Mouse (Mus musculus) liver, embryonic 14.5 days (tissue): ENCODE results near the gene Cth. TPM values are rescaled to one million over a fixed set of nuclear protein-coding genes. Genes with fewer than 3 reads are reported as not detected.

ENCODE experiments used
- ATAC-seq: fragments of 200-750 bp; cut with Nextera tagmentation; 2 replicates; pipeline ENCODE4 v1.8.0; 2017; ENCODE audit warnings: moderate number of reproducible peaks, mild to moderate bottlenecking, moderate library complexity; ENCODE audit not compliant: insufficient read depth
- DNase-seq, 3 experiments: peaks; one replicate each; pipeline ENCODE4 v3.0.0-alpha.2; 2012 to 2013; ENCODE audit warnings: low read depth in 3 of 3, low spot score in 3 of 3
- H3K27ac ChIP-seq: fragments of 300-500 bp; sonication (generic); 2 replicates; pipeline ENCODE4 v1.5.1; 2014; ENCODE audit warnings: moderate library complexity, mild to moderate bottlenecking, control low read depth, inconsistent platforms
- H3K27me3 ChIP-seq: fragments of 300-500 bp; sonication (generic); 2 replicates; pipeline ENCODE4 v1.6.1; 2014; ENCODE audit warnings: mild to moderate bottlenecking, low read length, moderate library complexity; ENCODE audit not compliant: control insufficient read depth, insufficient read depth
- H3K36me3 ChIP-seq: fragments of 300-500 bp; sonication (generic); replicated peaks from 2 replicates; pipeline ENCODE4 v1.6.1; 2014; ENCODE audit warnings: low read depth; ENCODE audit not compliant: control insufficient read depth, insufficient read depth
- H3K4me1 ChIP-seq, 2 experiments: fragments of 200-500 bp in 1 of 2; fragments of 300-500 bp in 1 of 2; sonication (generic) in 1 of 2; replicated peaks; 2 replicates each; pipeline ENCODE4 v1.6.1; 2012 to 2014; ENCODE audit warnings: antibody characterized with exemption in 1 of 2, inconsistent platforms in 1 of 2, low read length in 1 of 2; ENCODE audit not compliant: control insufficient read depth in 2 of 2, insufficient read depth in 2 of 2
- H3K4me2 ChIP-seq: fragments of 300-500 bp; sonication (generic); 2 replicates; pipeline ENCODE4 v1.6.1; 2014; ENCODE audit warnings: low read depth, mild to moderate bottlenecking, control low read depth, moderate library complexity
- H3K4me3 ChIP-seq, 2 experiments: fragments of 200-500 bp in 1 of 2; fragments of 300-500 bp in 1 of 2; sonication (generic) in 1 of 2; 2 replicates each; pipeline ENCODE4 v1.5.1; 2012 to 2014; ENCODE audit warnings: low read depth in 2 of 2, low read length in 2 of 2, mild to moderate bottlenecking in 2 of 2, control low read depth in 1 of 2, inconsistent platforms in 1 of 2, moderate library complexity in 1 of 2; ENCODE audit not compliant: insufficient read depth in 1 of 2
- H3K9ac ChIP-seq: fragments of 300-500 bp; sonication (generic); replicated peaks from 2 replicates; pipeline ENCODE4 v1.6.1; 2014; ENCODE audit warnings: mild to moderate bottlenecking, control low read depth, moderate library complexity
- H3K9me3 ChIP-seq: fragments of 300-500 bp; sonication (generic); 2 replicates; pipeline ENCODE4 v1.6.1; 2016; ENCODE audit warnings: low read length, mixed read lengths; ENCODE audit not compliant: control insufficient read depth
- CTCF ChIP-seq: IDR thresholded peaks from 2 replicates; pipeline ENCODE4 v1.5.1; 2016; ENCODE audit warnings: antibody characterized with exemption, low read depth, control low read depth
- EP300 ChIP-seq: IDR thresholded peaks from 2 replicates; pipeline ENCODE4 v1.6.1; 2016; ENCODE audit warnings: antibody characterized with exemption, low read depth
- WGBS: fragments of 180-500 bp; shearing (Covaris S2); extraction: QIAGEN DNeasy Blood & Tissue Kit; methylation state at CpG from one replicate; pipeline ENCODE4 v1.1.7; 2014; ENCODE audit not compliant: insufficient replicate concordance; 5-methylcytosine and 5-hydroxymethylcytosine counted together
- polyA plus RNA-seq, 2 experiments: library from polyadenylated mRNA; depleted of rRNA in 1 of 2; stranded (reverse) in 1 of 2; unstranded in 1 of 2; fragments of >200 nt; fragmentation: Nextera tagmentation in 1 of 2; extraction: Ambion mirVana in 1 of 2; gene quantifications; 2 replicates each; pipeline versions ENCODE4 v1.2.1 to v1.2.3; 2012 to 2014

The Cth gene
- polyA plus RNA-seq (2012; rRNA removed) (23.7 and 25.3 TPM in 2 replicates), polyA plus RNA-seq (2014; fragmentation: Nextera tagmentation; extraction: Ambion mirVana) (30.5 and 32.6 TPM in 2 replicates)

DNA sequence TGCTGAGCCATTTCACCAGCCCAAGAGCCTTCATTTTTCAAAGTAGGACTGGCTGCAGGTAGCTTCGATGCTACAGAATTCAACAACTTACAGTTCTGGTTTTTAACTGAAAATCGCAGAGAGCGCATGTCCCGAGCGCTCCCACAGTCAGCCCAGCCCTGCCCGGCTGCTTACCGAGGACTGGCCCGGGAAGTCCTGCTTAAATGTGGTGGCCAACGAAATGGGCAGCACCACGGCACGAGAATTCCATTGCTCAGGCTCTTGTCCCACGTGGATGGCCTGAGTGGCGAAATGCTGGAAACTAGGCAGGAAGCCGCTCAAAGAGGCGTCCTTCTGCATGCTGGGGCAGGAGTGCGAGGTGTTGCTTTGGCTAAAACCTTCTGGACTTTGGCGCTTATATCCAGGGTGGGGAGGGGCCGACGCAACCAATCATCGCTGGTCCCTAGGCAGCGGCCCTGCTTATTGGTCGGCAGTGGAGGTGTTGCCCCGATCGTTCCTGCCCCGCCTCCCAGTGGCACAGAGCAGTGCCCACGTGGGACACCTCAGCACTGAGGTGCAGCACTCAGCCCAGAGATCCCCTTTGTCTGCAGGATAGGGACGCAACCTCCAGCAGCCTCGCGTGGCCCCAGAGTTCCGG is at the start of gene Cth:
Cth (minus strand) TSS at position 386 of the 637 bp plus-strand sequence.
- peak within 1 kb of the TSS; percentile 50 for H3K9ac ChIP-seq
- no peaks in the 10 kb centered on the region for H3K36me3 ChIP-seq
- peaks cover 0 to 3% of the 10 kb centered on the region in 2 experiments; a peak in 2 of 4 replicates for H3K4me1 ChIP-seq
- WGBS: under 1% methylated on average over 30 of the region's 30 CpGs
- peak within 1 kb of the TSS; percentile 56 to 58 for H3K4me3 ChIP-seq
- H3K9me3 ChIP-seq: no peaks in the 10 kb centered on the region
- ATAC-seq (peak; percentile 98), DNase-seq (peak; percentile 79 to 82 (median 80))
- 0 out of 2 replicates have a peak, but pooled peaks have one; percentile 13 for TF ChIP-seq CTCF
- peak; percentile 57 for TF ChIP-seq EP300
- H3K4me2 ChIP-seq: peak within 1 kb of the TSS; percentile 88
- H3K27ac ChIP-seq: no peak within 1 kb of the TSS
- no peaks in the 10 kb centered on the region; the same call in 1 of the 2 replicates for H3K27me3 ChIP-seq

DNA sequence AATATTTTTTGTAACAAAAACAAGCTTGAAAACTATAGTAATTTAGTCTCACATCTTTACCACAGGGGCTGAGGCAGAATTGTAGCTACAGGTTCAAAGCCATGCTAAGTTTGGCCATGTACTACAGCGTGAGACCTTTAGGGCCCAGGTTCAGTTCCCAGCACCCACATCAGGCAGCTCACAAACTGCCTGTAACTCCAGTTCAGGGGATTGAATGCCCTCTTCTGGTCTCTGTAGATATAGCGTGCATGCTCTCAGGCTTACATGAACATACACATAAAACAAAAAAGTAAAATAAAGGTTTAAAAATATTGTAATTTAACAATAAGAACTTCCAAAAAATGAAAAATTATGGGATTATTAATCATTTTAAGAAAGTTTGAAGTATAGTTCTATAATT is 48.4 kb upstream of the Cth start:
- Histone ChIP-seq H3K4me1 (no peaks in the 10 kb centered on the region), H3K4me2 (no peak overlapping the region), H3K4me3 (no peak overlapping the region), H3K27ac (no peak overlapping the region), H3K9ac (no peak overlapping the region), H3K9me3 (no peaks in the 10 kb centered on the region), H3K36me3 (no peaks in the 10 kb centered on the region; the same call in 1 of the 2 replicates), H3K27me3 (no peaks in the 10 kb centered on the region)
- 84% methylated on average over 2 of the region's 2 CpGs for WGBS
- TF ChIP-seq EP300 (no peak), CTCF (0 out of 2 replicates have a peak, but pooled peaks have one; percentile 20)
- no peak for ATAC-seq
- DNase-seq: no peak

DNA sequence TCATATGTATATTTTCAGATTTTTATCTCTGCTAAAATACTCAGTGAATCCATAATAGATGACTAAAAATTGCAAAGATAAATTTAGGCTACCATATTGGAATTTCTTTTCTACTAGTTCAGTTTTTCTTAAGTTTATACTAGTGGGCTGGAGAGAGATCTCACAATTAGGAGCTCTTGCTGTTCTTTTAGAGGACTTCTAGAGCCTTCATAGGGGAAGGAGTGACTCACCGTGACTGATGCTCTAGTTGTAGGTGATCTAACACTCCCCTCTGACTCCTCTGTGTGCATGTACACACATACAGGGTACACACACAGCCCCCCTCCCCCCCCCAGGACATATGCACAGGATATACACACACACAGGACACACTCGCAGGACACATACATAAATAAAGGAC is 46.3 kb upstream of the Cth start:
- 75% methylated on average over 2 of the region's 2 CpGs for WGBS

DNA sequence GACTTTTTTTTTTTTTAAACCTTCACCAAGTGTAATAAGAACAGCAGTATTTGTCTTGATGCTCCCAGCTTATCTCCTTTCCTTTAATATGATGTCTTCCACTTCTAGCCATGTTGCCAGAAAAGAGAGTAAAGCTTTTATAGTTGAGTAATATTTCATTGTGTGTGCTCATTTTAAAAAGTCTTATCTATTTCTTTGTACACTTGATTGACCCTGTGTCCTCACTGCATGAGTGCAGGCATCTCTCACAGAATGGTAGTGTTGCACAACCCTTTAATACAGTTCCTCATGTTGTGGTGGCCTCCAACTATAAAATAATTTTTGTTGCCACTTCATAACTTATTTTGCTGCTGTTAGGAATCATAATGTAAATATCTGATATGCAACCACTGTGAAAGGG is 32.4 kb upstream of the Cth start:
- no peaks in the 10 kb centered on the region for H3K9me3 ChIP-seq
- H3K9ac ChIP-seq: no peak overlapping the region
- TF ChIP-seq EP300 (no peak), CTCF (no peak)
- peaks cover 0 to 5% of the 10 kb centered on the region in 2 experiments; a peak in 1 of 4 replicates for H3K4me1 ChIP-seq
- H3K4me2 ChIP-seq: no peak overlapping the region
- no peaks in the 10 kb centered on the region for H3K27me3 ChIP-seq
- DNase-seq: no peak
- no peak overlapping the region for H3K27ac ChIP-seq
- peaks cover 3% of the 10 kb centered on the region for H3K36me3 ChIP-seq
- no peak for ATAC-seq
- no peak overlapping the region for H3K4me3 ChIP-seq

More for the DNA sequence above, 46.3 kb upstream of the Cth start:
- H3K9ac ChIP-seq: no peak overlapping the region
- H3K4me3 ChIP-seq: no peak overlapping the region
- no peak overlapping the region for H3K4me2 ChIP-seq
- H3K9me3 ChIP-seq: no peaks in the 10 kb centered on the region
- H3K27me3 ChIP-seq: no peaks in the 10 kb centered on the region
- ATAC-seq (no peak), DNase-seq (no peak)
- H3K27ac ChIP-seq: no peak overlapping the region
- H3K4me1 ChIP-seq: no peaks in the 10 kb centered on the region
- TF ChIP-seq CTCF (no peak), EP300 (no peak)
- no peaks in the 10 kb centered on the region; the same call in 1 of the 2 replicates for H3K36me3 ChIP-seq

DNA sequence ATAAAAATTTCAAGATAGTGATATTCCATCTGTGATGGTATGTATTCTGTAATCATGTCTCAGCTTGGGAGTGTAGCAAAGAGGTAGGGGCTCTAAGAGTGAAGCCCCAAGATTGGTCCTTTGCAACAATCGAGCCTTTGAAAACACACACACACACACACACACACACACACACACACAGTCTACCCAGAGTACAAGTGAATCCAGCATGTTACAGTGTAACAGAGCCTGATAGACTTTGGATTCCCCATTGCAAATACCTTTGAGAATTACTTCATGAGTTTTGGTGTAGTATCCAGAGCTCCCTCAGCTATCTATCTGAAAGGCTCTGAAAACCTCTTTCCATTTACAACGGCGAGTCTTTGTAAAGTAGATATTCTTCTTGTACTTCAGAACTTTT is 31.3 kb upstream of the Cth start:
- DNase-seq (peak in 1 of 3 experiments; percentile 6), ATAC-seq (no peak)
- no peak overlapping the region for H3K4me2 ChIP-seq
- no peak overlapping the region for H3K27ac ChIP-seq
- 84% methylated on average over 3 of the region's 3 CpGs for whole genome bisulfite sequencing
- TF ChIP-seq CTCF (no peak), EP300 (no peak)
- H3K4me1 ChIP-seq: peaks cover 0 to 5% of the 10 kb centered on the region in 2 experiments; a peak in 1 of 4 replicates
- no peaks in the 10 kb centered on the region; the same call in 1 of the 2 replicates for H3K36me3 ChIP-seq
- H3K27me3 ChIP-seq: no peaks in the 10 kb centered on the region
- H3K4me3 ChIP-seq: no peak overlapping the region
- no peaks in the 10 kb centered on the region for H3K9me3 ChIP-seq
- no peak overlapping the region for H3K9ac ChIP-seq
